Mouse (Mus musculus): ENCODE data around the gene Slc4a4.

DNA sequence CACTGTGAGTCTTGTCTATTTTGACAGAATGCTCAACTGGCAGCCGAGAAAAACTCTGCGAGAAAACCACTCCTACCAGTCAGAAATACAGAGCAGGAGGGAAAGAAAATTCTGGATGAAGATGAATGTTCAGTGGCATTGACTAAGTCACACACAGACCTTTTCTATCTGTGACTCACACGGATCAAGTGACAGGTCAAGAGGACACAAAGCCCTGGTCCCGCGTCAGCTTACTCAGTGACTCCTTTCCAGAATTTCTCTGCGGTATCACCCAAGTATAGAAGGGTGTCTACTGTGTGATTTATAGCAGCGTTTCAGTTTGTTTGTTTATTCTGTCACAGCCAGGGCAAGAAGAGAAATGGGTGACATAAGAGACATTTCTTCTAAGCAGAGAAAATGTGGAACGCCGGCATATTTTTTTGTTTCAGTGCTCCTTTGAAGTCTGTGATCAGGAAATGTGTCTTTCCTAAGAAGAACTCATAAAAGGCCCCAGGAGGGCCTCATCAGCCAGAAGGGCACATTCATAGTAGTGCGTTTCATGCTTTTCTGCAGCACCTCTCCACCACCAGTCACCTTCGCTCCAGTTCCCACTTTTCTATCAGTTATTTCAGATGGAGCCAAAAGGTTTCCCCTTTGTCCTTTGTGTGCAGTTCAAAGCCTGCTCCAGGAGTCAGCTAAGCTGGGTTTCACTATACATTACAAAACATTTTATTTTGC is 82.5 kb downstream of the Slc4a4 start:
- no peak for TF ChIP-seq CTCF (IDR thresholded peaks at IDR 0.05; ENCODE audit: borderline replicate concordance, extremely low read depth, insufficient read depth, insufficient read length)
- TF ChIP-seq POLR2A (IDR thresholded peaks at IDR 0.05; ENCODE audit: borderline replicate concordance, extremely low read depth, insufficient read depth, insufficient read length, poor library complexity, severe bottlenecking), result no peak
